Mouse (Mus musculus) midbrain, embryonic 11.5 days (tissue): Measurements from ENCODE around the gene Ddrgk1. TPM values are rescaled to one million over a fixed set of nuclear protein-coding genes. Genes with fewer than 3 reads are reported as not detected.
A peak's percentile ranks its signal among the peaks of the same experiment; 100 is the strongest.

Experiments used
- ATAC-seq: fragments of 200-750 bp; cut with Nextera tagmentation; 2 replicates; pipeline ENCODE4 v1.8.0; 2017; ENCODE audit warnings: moderate TSS enrichment, moderate library complexity; ENCODE audit not compliant: low FRiP score
- DNase-seq: peaks from one replicate; pipeline ENCODE4 v3.0.0; 2015; ENCODE audit warnings: low spot score; ENCODE audit errors: missing footprints
- H3K27ac ChIP-seq: fragments of 300-500 bp; sonication (generic); 2 replicates; pipeline ENCODE4 v1.5.1; 2014; ENCODE audit warnings: low read depth, low read length
- H3K27me3 ChIP-seq: fragments of 300-500 bp; sonication (generic); 2 replicates; pipeline ENCODE4 v1.6.1; 2014; ENCODE audit warnings: mild to moderate bottlenecking, low read length, moderate library complexity, mixed read lengths; ENCODE audit not compliant: control insufficient read depth, insufficient read depth
- H3K36me3 ChIP-seq: fragments of 300-500 bp; sonication (generic); 2 replicates; pipeline ENCODE4 v1.6.1; 2014; ENCODE audit warnings: mild to moderate bottlenecking, low read length, moderate library complexity, mixed read lengths; ENCODE audit not compliant: control insufficient read depth, insufficient read depth
- H3K4me1 ChIP-seq: fragments of 300-500 bp; sonication (generic); 2 replicates; pipeline ENCODE4 v1.6.1; 2014; ENCODE audit warnings: low read length; ENCODE audit not compliant: control insufficient read depth, insufficient read depth
- H3K4me2 ChIP-seq: fragments of 300-500 bp; sonication (generic); 2 replicates; pipeline ENCODE4 v1.6.1; 2014; ENCODE audit warnings: mild to moderate bottlenecking, moderate library complexity
- H3K4me3 ChIP-seq: fragments of 300-500 bp; sonication (generic); 2 replicates; pipeline ENCODE4 v1.5.1; 2014; ENCODE audit warnings: low read depth, low read length
- H3K9ac ChIP-seq: fragments of 300-500 bp; sonication (generic); 2 replicates; pipeline ENCODE4 v1.6.1; 2014; ENCODE audit warnings: low read length
- H3K9me3 ChIP-seq: fragments of 300-500 bp; sonication (generic); 2 replicates; pipeline ENCODE4 v1.6.1; 2016; ENCODE audit warnings: low read length; ENCODE audit not compliant: control insufficient read depth
- WGBS: fragments of 180-500 bp; shearing (Covaris S2); extraction: QIAGEN DNeasy Blood & Tissue Kit; methylation state at CpG from one replicate; pipeline ENCODE4 v1.1.7; 2014; 5-methylcytosine and 5-hydroxymethylcytosine counted together
- polyA plus RNA-seq: library from polyadenylated mRNA; unstranded; fragments of >200 nt; fragmentation: Nextera tagmentation; extraction: Ambion mirVana; gene quantifications from 2 replicates; pipeline ENCODE4 v1.2.1, GENCODE M21; 2014

The Ddrgk1 gene
- polyA plus RNA-seq, 1 experiment from 2014 or later, result 37.6 TPM

DNA sequence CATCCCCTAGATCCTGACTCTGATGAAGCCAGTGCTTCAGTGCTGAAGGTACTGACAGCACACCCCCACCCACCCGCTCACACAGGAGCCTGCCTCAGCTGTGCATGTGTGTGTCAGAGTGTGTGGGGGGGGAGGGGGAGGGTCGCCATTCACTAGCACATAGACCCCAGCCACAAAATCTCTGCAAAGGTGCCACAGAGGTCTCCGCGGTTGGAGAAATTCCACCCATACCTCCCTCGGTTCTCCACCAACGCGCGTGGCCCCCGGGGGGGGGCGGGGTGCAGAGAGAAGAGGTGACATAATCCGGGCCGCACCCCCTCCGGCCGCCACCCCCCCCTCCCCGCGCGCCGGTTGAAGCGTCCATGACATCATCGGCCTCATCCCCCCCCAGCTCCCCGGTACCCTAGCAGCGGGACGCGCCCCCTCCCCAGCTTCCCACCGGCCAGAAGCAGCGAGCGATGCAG is 22.2 kb downstream of the Ddrgk1 start:
- DNase-seq (no peak), ATAC-seq (peak; percentile 63)
- H3K36me3 ChIP-seq, result no peaks in the 10 kb centered on the region
- peak overlapping the region; percentile 60 for H3K4me3 ChIP-seq
- H3K9me3 ChIP-seq, result no peaks in the 10 kb centered on the region
- WGBS, result 1% methylated on average over 16 of the region's 27 CpGs
- peaks cover 4% of the 10 kb centered on the region; the same call in 1 of the 2 replicates for H3K4me1 ChIP-seq
- peak overlapping the region; percentile 83 for H3K4me2 ChIP-seq
- H3K27ac ChIP-seq, result no peak overlapping the region
- peaks cover 18% of the 10 kb centered on the region for H3K27me3 ChIP-seq
- peak overlapping the region; percentile 69 for H3K9ac ChIP-seq

DNA sequence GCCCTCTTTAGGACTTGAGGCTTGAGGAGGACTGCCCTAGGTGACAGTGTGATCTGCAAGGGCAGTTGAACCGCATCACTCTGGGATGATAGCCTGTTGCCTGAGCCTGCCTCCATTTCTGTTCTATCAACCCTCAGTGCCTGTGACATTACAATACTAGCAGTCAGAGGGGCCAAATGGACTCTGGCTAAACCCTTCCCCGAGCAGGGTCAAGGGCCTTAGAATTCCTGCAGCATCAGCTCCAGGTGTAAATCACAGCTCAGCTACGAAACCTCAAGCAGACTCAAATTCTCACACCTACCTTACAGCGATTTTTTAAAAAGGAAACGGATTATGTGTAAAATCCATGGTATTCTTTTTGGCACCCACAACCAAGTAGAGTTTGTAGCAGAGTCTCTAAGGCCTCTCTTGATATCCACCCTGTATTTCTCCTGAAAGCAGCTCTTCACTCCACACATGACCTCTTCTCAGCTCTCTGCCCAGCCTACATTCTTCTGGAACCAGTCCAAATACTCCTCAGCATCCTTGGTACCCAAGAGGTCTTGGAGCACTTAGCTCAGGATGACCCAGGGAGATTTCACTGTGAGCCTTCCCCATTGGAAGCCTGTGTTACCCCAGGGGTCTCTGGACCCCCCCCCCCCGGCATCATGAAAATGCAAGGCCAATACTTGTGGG is 23.0 kb downstream of the Ddrgk1 start:
- H3K4me1 ChIP-seq, result peaks cover 4% of the 10 kb centered on the region; the same call in 1 of the 2 replicates
- H3K27me3 ChIP-seq, result peaks cover 26% of the 10 kb centered on the region
- no peak for DNase-seq
- peak overlapping the region; percentile 60; the same call in 1 of the 2 replicates for H3K4me3 ChIP-seq
- peak overlapping the region; percentile 83; the same call in 1 of the 2 replicates for H3K4me2 ChIP-seq
- no peaks in the 10 kb centered on the region for H3K9me3 ChIP-seq
- no peak overlapping the region for H3K27ac ChIP-seq
- ATAC-seq, result peak; percentile 3; the same call in 1 of the 2 replicates
- H3K36me3 ChIP-seq, result no peaks in the 10 kb centered on the region
- 81% methylated on average over 6 of the region's 6 CpGs for WGBS
- no peak overlapping the region for H3K9ac ChIP-seq

DNA sequence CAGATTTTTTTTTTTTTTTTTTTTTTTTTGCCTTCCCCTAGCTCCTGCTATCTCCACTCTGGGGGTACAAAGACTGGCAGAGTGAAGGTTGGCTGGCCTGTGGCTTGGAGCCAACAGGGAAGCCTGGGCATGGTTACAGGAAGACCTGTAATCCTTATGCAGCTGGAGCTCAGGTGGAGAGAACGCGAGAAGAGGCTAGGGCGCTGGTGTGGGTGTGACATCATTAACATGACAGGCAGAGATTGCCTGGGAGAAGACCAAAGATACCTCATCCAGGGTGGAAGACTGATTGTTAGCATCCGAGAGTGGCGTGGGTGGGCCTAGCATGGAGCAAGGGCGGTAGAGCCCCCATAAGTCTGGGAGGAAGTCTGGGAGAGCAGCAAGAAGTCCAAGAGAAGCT is 25.2 kb downstream of the Ddrgk1 start:
- Histone ChIP-seq H3K27ac (no peak overlapping the region), H3K9me3 (no peaks in the 10 kb centered on the region), H3K27me3 (peaks cover 48% of the 10 kb centered on the region), H3K4me3 (no peak overlapping the region), H3K4me2 (no peak overlapping the region), H3K36me3 (no peaks in the 10 kb centered on the region), H3K4me1 (peaks cover 20% of the 10 kb centered on the region), H3K9ac (no peak overlapping the region)
- ATAC-seq, result no peak
- no peak for DNase-seq
- WGBS, result 80% methylated on average over 6 of the region's 6 CpGs

DNA sequence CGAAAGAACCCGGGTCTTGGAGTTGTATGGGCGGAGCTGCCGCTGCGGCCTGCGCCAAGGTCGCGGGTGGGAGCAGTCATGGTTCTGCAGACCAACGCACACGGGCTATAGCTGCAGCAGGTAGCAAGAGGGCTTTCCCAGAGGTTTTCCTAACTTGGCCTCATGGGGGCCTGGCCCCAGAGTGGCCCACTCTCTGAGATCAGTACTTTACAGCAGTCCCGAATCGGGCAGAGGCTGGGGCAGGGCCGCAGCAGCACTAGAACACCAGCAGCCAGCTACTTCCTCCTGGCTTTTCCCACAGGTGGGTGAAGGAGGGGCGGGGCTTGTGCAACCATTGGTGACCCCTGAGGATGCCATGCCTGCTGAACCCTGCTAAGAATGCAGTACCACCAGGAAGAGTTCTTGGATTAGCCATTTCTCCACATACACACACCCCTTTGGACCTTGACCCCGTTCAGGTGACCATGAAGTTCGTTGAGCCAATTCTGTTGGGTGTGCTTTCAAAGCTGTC is 26.3 kb downstream of the Ddrgk1 start:
- Histone ChIP-seq H3K9me3 (no peaks in the 10 kb centered on the region), H3K27ac (no peak overlapping the region), H3K9ac (peak overlapping the region; percentile 20; the same call in 1 of the 2 replicates), H3K4me1 (peaks cover 26% of the 10 kb centered on the region), H3K4me2 (no peak overlapping the region), H3K36me3 (no peaks in the 10 kb centered on the region), H3K4me3 (no peak overlapping the region), H3K27me3 (peaks cover 56% of the 10 kb centered on the region)
- DNase-seq (no peak), ATAC-seq (no peak)
- WGBS, result 32% methylated on average over 16 of the region's 16 CpGs

DNA sequence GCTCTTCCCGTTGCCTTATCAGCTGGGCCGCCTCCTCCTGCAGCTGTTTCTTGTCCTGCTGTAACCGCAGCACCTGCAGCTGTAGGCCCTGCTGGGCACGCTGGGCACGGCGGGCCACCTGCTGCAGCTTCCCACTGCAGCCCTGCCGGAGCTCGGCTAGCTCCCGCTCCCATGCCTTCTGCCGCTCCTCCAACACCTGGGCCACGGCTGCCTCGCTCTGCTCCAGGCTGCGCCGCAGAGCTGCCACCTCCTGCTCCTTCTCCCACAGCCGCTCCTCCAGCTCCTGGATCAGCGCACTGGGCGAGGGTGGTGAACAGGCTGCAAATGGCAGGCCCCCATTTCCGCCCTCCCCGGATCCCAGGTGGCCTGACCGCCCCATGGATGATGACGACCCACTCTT is 28.6 kb downstream of the Ddrgk1 start:
- Histone ChIP-seq H3K9ac (no peak overlapping the region), H3K36me3 (no peaks in the 10 kb centered on the region), H3K9me3 (no peaks in the 10 kb centered on the region), H3K4me1 (peaks cover 31% of the 10 kb centered on the region), H3K27me3 (peaks cover 56% of the 10 kb centered on the region), H3K27ac (no peak overlapping the region), H3K4me3 (no peak overlapping the region), H3K4me2 (peak overlapping the region; percentile 15)
- 14% methylated on average over 21 of the region's 21 CpGs for WGBS
- ATAC-seq (no peak), DNase-seq (no peak)

DNA sequence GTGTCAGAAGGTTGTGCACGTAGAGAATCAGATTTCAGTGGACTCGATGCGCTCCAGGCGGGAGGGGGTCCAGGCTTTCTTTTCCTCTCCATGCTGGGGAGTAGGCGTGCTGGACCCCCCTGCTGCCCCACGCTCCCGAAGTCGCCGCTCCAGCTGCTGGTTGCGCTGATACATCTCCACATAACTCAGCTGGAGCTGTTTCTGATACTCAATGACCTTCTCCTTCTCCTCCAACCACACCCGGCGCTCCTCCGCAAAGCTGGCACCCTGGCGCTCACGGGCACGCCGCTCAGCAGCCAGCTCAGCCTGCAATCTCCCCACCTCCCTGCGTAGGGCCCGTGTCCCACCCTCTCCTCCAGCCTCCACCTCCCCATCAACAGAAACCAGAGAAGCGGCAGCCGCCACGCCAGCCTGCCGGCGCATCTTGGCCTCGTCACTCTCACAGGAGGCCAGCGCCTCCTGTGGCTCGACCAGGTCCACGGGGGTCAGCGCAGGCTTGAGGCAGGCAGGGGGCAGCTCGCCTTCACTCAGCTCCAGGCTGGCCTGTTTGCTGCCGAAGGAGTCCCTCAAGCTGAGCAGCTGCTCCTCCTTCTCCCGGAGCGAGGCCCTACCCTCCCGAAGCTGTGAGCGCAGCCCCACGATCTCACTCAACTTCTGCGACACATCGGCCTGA is 29.6 kb downstream of the Ddrgk1 start:
- no peak overlapping the region for H3K27ac ChIP-seq
- peak overlapping the region; percentile 28 for H3K4me3 ChIP-seq
- H3K9me3 ChIP-seq, result no peaks in the 10 kb centered on the region
- WGBS, result under 1% methylated on average over 38 of the region's 38 CpGs
- ATAC-seq, result peak; percentile 53
- DNase-seq, result peak; percentile 92
- peaks cover 56% of the 10 kb centered on the region for H3K27me3 ChIP-seq
- peaks cover 31% of the 10 kb centered on the region for H3K4me1 ChIP-seq
- peak overlapping the region; percentile 61 for H3K9ac ChIP-seq
- H3K4me2 ChIP-seq, result peak overlapping the region; percentile 60
- H3K36me3 ChIP-seq, result no peaks in the 10 kb centered on the region

DNA sequence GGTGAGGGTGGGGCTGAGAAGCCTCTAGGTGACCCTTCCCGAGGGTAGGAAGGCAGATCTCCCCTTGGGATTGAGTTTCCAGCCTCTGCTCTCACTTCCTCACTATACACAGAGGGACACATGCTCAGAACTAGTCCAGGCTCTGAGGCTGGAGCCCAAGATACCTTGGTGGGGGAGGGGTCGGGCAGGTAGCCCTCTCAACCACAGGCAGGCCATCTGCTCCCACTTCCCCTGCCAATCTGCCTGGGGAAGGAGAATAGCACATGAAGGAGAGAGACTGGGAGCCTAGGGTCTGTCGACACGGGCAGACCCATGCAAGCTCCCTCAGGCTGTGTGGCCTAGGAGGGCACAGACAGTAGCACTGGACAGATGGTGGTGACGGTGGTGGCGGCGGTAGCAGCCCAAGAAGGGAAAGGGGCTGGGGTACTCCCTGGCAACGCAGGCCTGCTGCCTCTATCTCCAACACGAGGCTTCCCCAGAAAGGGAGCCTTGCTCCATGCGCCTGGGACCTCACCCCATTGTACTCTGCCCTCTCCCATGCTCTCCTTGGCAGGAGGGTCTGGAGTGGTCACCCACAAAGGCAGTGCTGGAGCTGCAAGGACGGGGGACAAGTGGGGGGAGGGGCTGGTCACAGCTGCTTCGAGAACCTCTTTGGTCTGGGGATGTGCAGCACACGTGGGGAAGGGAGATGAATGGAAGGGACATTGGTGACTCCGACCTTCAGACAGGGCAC is 30.3 kb downstream of the Ddrgk1 start:
- Histone ChIP-seq H3K4me3 (peak overlapping the region; percentile 28), H3K27me3 (peaks cover 56% of the 10 kb centered on the region), H3K9me3 (no peaks in the 10 kb centered on the region), H3K4me1 (peaks cover 31% of the 10 kb centered on the region), H3K36me3 (no peaks in the 10 kb centered on the region), H3K9ac (0 out of 2 replicates have a peak overlapping the region, but pooled peaks have one; percentile 21), H3K27ac (no peak overlapping the region), H3K4me2 (peak overlapping the region; percentile 60)
- 15% methylated on average over 14 of the region's 14 CpGs for WGBS
- DNase-seq (peak; percentile 88), ATAC-seq (peak; percentile 49)

DNA sequence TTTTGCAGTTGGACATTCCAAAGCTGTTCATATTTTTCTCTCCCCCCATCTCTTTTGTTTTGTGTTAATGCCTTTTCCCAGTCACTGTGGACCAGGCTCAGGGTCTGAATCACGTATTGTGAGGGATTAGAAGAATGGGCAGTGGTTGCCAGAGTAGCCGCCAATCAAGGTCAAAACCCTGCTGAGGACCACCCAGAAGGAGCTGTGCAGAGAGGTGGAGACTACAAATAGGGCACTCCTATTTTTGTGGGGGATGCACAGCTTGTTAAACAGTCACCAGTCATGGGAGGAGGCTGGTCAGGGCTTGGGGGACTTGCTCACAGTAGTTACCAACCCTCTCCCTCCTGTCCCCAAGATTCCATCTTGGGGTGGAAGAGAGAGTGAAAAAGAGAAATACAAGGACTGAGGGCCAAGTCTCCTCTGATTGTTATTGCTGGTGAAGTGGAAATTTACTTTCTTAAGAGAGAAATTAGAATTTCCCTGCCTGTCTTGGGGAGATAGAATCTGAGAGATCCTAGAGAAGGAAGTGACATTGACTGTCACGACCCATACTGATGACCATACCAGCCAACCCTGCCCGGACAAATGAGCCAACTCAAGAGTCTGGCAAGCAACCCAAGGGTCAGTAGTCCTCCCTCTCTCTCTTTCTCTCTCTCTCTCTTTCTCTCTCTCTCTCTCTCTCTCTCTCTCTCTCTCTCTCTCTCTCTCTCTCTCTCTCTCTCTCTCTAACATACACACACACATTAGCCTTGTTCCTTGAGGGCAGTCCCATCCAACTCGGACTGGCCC is 31.4 kb downstream of the Ddrgk1 start:
- peaks cover 37% of the 10 kb centered on the region for H3K4me1 ChIP-seq

More for the DNA sequence above, 31.4 kb downstream of the Ddrgk1 start:
- Histone ChIP-seq H3K27ac (no peak overlapping the region), H3K4me2 (no peak overlapping the region), H3K9ac (no peak overlapping the region), H3K4me3 (no peak overlapping the region), H3K36me3 (no peaks in the 10 kb centered on the region), H3K9me3 (no peaks in the 10 kb centered on the region), H3K27me3 (peaks cover 46% of the 10 kb centered on the region)
- 41% methylated on average over 5 of the region's 5 CpGs for WGBS
- DNase-seq (peak; percentile 88), ATAC-seq (peak; percentile 39)
